Mouse (Mus musculus) heart, postnatal 25 days (tissue): ENCODE data around the gene Aff1. TPM values are rescaled to one million over a fixed set of nuclear protein-coding genes. Genes with fewer than 3 reads are reported as not detected.
A peak's percentile ranks its signal among the peaks of the same experiment; 100 is the strongest.

Experiments used
- DNase-seq: peaks from one replicate; pipeline ENCODE4 v3.0.0; 2022; ENCODE audit warnings: low spot score
- intact Hi-C: fragments of 180-260 bp; cut with DNase I; formaldehyde crosslinking; loops from one replicate; pipeline ENCODE4 v1.15.1; 2025
- total RNA-seq, 2 experiments: library from RNA; stranded (reverse); gene quantifications; 2 replicates each; pipeline ENCODE4 v1.2.3; 2021

Gene Aff1
- total RNA-seq, 2 experiments from 2014 or later: 37.4 to 42.7 TPM

GRCm38 (mm10) chr5:103788976-103789375, 96.8 kb downstream of the Aff1 start:
- peak; percentile 48 for DNase-seq
- intact Hi-C loops: no loop called here

- intact Hi-C loops: loop anchor here (1.0 kb wide), 1 partner anchor 35 kb away; no protein-coding TSS in a partner anchor
- peak; percentile 54 for DNase-seq
Measured at GRCm38 (mm10) chr5:103789619-103790116, 97.5 kb downstream of the Aff1 start.

DNA sequence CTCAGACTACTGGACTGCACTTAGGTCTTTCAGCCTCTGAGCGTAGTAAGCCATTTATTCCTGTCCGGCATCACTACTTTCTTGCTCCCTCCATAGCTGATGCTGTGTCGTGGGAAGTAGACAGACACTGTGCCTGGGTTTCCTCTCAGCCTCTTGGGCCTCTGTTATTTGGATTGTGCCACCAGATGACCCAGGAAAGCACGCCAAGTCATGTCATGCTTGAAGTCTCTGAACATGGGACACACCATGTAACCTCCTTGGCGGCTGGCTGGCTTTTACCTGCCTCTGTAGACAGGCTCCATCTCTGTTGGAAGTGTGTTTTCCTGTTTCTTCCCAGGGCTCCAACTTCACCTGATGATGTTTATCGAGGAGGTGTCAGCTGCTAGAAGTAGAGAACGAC, 99.6 kb downstream of the Aff1 start:
- intact Hi-C loops: no loop called here
- no peak for DNase-seq

GRCm38 (mm10) chr5:103795121-103795520, 102.9 kb downstream of the Aff1 start:
- DNase-seq: no peak
- intact Hi-C loops: no loop called here

DNA sequence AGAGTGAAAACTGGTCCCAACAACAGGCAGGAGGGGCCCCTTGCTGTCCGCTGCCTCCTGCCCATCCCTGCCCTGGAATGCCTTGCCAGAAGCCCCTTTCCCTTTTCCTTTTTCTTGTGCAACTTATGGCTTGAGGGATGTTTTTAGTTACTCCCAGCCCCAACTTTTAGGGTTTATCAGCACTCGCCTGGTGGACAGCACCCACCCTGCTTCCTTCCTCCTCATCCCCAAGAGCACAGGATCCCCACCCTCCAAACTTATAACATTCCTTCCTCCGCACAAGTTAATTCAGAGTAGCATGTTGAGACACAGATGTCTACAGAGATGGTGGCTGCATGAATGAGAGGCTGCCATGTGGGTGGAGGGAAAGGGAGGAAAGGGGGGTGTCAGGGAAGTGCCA, 103.9 kb downstream of the Aff1 start:
- no peak for DNase-seq
- intact Hi-C loops: no loop called here

DNA sequence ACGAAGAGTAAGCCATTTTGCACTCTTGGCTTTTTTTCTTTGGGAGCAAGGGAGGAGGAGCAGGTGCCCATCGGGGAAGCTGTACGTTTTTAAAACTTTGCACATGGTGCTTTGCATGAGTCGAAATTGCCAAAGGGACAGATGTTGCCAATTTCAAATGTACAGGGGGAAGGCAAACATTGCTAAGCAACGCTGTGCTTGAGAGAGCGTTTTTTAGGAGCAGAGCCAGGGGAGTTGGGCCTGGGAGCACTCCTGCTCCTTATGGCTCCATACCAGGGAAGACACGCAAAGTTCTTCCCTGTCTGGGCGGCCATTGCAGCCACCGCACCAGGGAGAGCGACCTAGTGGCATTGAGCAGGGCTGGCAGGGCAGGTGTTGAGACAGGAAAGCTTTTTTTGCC, 105.6 kb downstream of the Aff1 start:
- intact Hi-C loops: no loop called here
- DNase-seq: no peak

GRCm38 (mm10) chr5:103799438-103799837, 107.3 kb downstream of the Aff1 start:
- intact Hi-C loops: no loop called here

DNA sequence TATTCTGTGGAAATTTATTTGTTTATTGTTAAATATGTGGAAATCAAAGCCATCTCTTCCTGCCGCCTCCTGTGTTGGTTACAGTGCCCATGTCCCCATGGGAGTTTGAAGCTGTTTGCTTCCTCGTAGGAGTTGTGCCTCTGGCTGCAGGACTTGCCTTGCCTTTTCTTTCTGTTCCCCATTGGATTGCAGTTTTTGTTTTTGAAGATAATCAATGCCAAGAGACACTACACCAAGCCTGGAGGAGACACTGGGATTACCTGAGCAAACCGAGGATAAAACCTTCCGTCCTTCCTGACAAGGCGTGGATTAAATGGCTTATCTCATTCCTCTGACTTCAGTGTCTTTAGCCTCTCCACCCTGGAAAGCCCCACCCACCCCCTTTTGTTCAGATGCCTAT, 107.8 kb downstream of the Aff1 start:
- intact Hi-C loops: no loop called here
- no peak for DNase-seq

More at GRCm38 (mm10) chr5:103799438-103799837, 107.3 kb downstream of the Aff1 start:
- no peak for DNase-seq

DNA sequence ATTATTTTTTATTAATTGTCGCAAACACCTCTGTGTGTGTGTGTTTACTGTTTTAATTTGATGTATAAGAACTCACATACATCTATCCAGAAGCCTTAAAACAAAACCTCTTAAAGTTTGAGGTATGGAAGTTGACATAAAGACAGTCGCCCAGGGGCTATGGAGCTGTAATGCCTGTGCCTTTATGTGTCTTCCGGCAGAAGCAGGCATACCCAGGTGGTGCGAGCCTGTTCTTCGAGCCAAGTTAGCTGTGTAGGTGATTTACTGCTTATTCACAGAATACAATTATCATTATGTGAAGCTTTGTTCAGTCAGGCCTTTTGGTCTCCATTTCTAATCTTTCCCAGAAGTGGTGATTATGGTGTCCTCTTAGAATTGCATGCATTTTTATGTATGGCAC, 111.2 kb downstream of the Aff1 start:
- intact Hi-C loops: no loop called here
- DNase-seq: no peak

GRCm38 (mm10) chr5:103803927-103804590, 111.9 kb downstream of the Aff1 start:
- no peak for DNase-seq
- intact Hi-C loops: no loop called here

DNA sequence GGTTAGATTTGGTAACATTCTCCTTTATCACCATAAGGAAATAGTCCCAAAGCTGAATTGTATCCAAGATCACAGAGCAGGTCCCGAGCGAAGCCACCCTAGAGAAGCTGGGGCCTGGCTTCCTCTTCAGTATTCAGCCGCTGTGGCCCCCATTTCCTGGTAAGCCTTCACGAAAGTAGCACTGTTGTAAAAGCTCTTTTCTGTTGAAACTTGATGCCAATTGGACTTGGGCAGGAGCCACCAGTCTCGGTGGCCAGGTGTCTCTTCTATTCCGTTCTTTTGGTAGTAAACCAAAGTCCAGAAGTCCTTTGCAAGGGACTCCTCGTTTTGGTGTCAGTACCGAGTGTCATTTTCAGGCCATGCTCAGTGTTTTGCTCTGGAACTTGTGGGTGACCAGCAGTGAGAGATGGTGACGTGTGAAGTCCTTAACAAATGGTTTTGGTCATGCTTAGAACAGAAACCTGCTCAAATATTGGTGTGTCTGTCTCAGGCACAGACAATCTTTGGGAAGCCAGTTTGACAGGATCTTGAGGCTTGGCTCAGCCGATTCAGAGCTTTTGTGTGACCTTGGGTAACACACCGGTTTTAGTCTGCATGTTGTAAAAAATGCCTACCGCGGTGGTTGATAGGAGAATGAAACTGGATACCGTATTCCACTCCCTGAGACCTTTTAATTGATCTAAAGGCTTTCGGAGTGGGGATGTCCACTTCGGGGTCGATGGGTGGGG, 114.8 kb downstream of the Aff1 start:
- intact Hi-C loops: no loop called here

DNA sequence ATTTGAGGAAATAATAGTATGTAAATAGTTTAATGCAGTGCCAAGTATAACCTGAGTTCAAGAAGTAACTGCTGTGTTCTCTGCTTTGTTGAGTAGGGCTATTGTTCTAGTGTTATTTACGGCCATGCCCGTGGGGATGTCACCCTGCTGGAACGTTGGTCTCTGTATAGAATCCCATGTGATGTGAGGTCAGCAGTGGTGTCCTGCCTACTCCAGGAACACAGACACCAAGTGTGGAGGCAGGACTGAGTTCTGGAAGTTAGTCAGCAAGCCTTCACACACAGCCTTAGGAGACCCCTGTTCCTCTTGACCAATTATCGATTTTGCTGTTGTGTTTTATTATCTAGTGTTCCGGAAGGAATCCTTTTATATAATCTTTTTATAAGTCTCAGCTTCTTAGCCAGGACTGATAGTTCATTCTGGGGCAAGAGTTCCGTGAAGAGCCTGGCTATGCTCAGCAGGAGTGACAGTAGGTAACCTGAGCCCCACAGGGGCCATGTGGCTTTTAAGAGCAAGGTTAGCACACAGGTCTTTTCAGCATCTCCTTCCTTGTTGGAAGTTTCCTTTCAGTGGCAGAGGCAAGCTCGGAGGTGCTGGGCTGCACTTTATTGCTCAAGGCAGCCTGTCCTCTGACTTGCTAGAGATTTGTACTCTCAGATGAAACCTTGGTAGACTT, 115.6 kb downstream of the Aff1 start:
- no peak for DNase-seq
- intact Hi-C loops: no loop called here

More for the DNA sequence above, 114.8 kb downstream of the Aff1 start:
- no peak for DNase-seq

DNA sequence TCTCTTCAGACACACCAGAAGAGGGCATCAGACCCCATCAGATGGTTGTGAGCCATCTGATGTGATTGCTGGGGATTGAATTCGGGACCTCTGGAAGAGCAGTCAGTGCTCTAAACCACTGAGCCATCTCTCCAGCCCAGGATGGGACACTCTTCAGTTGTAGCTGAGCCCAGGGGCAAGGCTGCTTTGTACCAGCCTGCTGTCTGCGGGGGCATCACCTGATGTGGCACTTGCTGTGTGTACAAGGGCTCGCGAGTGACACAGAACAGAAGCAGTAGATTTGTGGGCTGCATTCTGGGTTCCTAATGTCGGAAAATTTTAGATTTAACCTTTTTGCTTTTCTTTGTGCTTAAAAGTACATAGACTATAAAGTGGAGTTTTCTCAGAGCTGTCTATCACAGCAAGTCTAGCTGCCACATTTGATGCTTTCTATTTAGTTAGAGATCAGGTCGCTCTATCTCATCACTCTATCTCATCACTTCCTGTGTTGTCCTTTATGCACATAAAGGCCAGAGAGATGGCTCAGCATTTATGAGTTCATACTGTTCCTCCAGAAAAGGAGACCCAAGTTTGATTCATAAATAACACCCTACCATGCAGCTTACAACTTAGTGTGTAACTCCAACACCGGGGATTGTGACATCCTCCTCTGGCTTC, 117.6 kb downstream of the Aff1 start:
- intact Hi-C loops: no loop called here
- no peak for DNase-seq

DNA sequence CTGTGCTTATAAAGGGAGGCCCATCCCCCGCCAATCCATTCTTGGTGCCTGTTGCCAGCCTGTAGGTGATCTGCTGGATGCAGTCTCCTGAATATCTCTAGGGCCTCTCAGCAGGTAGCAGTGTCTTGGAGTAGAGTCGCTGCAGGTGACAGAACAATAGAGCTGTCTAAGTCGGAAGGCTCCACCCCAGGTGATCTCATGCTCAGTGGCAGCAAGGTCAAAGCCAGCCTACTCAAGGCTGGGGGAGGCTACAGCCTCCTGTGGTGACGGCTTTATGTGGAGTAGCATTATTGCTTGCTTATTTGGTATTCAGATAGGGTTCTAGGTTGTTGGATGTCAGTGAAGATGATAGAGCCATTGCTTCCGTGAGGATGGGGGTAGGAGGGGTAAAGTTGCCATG, 121.1 kb downstream of the Aff1 start:
- DNase-seq: no peak
- intact Hi-C loops: no loop called here

DNA sequence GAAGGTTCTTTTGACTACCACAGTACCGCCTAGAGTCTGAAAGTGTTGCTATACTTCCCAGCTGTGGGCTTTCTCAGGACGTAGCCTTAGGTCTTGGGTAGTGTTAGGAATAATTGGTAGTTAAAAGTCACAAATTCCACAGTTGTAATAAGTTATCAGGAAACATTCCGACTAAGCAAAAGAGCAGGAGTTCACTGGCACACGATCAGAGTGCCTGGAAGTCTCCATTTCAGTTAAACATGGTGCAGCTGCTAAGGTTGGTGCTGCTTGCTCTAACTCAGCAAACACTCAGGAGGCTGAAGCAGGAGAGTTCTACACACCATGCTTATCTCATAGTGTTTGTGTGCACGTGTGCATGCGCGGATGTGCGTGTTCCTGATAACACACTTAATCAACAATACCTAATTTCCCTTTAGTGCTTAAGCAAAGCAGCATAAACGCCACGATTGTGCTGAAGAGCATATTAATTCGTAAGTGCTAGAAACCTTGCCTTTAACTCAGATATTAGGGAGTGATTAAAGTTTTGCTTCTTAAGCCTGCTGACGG, 121.9 kb downstream of the Aff1 start:
- no peak for DNase-seq
- intact Hi-C loops: no loop called here

- intact Hi-C loops: loop anchor here (5.0 kb wide), 1 partner anchor 62 kb away; no protein-coding TSS in a partner anchor
- DNase-seq: no peak
Measured at GRCm38 (mm10) chr5:103814551-103815248, 122.5 kb downstream of the Aff1 start.

DNA sequence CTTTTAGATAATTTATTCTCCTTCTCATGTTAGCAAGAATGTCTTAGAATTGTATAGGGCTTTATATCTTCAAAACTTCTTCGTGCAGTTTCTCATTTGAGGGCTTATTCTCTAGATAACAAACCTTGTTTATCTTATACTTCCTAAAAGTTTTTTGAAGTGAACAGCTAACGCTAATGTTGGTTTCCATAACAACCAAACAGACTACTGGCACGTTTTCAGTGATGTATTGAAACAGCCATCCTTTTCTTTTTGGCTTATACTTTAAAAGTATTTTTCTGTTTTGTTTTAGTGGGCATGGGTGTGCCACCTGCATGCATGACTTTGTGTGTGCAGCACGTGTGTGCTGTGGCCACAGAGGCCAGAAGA, 123.1 kb downstream of the Aff1 start:
- intact Hi-C loops: loop anchor here (5.0 kb wide), 1 partner anchor 63 kb away; no protein-coding TSS in a partner anchor
- DNase-seq: no peak

- intact Hi-C loops: loop anchor here (2.0 to 5.0 kb wide), 3 partner anchors 36 to 136 kb away; no protein-coding TSS in a partner anchor
- no peak for DNase-seq
Measured at GRCm38 (mm10) chr5:103816718-103817117, 124.5 kb downstream of the Aff1 start.

- intact Hi-C loops: loop anchor here (2.0 to 5.0 kb wide), 3 partner anchors 37 to 137 kb away; no protein-coding TSS in a partner anchor
- DNase-seq: peak; percentile 60
Measured at GRCm38 (mm10) chr5:103817754-103818153, 125.6 kb downstream of the Aff1 start.
